Mouse (Mus musculus): ENCODE measurements around the gene Nkx2-4.

DNA sequence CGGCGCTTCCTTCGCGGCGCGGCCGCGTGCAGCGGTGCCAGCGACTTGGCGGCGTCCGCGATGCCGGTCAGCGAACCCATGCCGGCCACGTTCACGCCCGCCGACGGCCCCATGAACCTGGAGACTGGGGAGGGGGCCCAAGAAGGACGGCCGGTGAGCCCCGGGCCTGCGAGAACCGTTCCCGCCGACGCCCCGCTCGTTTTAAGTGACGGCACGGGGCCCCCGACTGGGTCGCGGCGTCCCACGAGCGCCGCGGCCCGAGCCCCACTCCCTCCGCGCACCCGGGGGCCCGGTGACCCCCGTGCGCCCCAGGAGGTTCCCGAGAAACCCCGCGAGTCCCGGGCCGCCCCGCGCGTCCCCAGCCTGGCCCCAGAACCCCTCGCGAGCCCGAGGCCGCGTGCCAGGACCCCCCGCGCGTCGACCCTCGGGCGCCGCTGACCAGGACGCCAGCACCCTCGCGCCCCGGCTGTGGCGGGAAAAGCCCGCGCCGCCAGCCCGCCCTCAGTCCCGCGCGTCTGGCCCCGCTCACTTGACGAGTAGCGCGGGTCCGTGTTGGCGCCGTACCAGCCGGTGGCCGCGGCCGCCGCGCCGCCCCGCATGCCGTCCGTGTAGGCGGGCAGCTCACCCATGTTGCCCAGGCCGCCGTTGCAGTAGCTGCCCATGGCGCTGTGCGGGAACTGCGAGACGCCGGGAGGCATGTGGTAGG is 726 bp downstream of the Nkx2-4 start:
- TF ChIP-seq CTCF (IDR thresholded peaks at IDR 0.05; ENCODE audit: low read depth) = no peak
- no peak for TF ChIP-seq EP300 (IDR thresholded peaks at IDR 0.05; ENCODE audit: low read depth)

Measured in liver, embryonic 14.5 days (tissue).